Mouse (Mus musculus): Measurements from ENCODE around the gene Lrfn2. TPM values are rescaled to one million over a fixed set of nuclear protein-coding genes. Genes with fewer than 3 reads are reported as not detected.

The Lrfn2 gene
- polyA plus RNA-seq, 1 experiment = 11.8 TPM

DNA sequence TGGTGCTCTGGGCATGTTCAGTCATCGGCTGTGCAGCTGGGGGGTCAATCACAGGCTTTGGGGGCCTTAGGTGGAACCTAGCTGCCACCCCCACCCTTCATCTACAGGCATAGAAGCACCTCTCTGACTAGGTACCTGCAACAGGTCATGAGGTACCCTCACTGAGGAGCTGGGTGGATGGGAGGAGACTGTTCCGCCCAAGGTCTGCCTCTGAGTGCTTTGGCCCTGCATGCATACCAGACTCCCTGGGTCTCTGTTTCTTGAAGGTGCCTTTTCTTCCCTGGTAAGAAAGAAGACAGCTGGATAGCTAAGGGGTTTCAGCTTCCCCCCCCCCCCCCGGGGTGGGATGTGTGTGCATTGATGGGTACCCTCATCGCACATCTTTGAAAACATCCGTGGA lies 98.7 kb downstream of the Lrfn2 start:
- no peak for DNase-seq (ENCODE audit: extremely low spot score in 1 of 2, low spot score in 1 of 2)

DNA sequence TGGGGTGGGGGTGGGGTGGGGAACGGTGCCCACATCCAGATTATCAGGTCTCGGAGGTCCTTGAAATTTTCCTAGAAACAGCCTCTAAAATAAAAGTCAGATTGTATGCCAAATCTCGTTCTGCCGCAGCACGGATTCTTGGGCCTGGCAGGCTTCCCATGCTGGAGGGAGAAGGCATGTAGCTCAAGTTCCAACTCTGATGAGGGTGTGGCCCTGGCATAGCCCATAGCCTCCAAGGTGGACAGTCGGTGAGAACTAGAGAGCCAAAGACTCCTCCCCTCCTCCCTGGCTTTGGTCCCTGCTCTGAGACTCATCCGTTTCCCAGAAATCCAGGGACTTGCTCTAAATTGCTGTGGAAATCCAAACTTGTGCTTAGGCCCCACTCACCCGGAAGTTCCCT lies 99.6 kb downstream of the Lrfn2 start:
- DNase-seq (ENCODE audit: extremely low spot score in 1 of 2, low spot score in 1 of 2) = no peak

- no peak for DNase-seq (ENCODE audit: extremely low spot score in 1 of 2, low spot score in 1 of 2)
Observed at GRCm38 (mm10) chr17:49033276-49033675, 101.1 kb downstream of the Lrfn2 start.

DNA sequence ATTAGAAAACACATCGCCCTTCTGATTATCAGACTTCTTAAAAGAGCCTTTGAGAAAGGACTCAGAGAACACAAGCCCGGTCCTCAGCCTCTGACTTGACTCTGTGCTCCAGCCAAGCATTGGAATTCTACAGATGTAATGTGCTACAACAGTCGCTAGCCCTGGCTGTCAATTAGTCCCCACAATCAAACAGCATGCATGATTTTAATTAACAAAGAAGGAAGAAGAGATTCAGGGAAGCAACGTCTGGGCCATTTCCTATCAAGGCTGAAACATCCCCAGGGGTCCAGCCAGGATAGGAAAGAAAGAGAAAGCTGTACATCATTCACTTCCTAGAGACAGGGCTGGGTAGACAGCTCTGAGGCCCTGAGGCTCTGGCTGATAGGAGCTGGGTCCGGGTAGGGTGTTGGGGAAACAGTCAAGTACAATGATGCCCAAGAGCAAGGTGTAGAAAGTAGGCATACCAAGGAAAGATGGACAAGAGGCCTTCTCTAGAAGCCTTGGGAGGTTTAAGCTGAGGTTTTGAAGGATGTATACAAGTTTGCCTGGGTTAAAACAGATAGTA lies 101.6 kb downstream of the Lrfn2 start:
- DNase-seq (ENCODE audit: extremely low spot score in 1 of 2, low spot score in 1 of 2) = no peak

DNA sequence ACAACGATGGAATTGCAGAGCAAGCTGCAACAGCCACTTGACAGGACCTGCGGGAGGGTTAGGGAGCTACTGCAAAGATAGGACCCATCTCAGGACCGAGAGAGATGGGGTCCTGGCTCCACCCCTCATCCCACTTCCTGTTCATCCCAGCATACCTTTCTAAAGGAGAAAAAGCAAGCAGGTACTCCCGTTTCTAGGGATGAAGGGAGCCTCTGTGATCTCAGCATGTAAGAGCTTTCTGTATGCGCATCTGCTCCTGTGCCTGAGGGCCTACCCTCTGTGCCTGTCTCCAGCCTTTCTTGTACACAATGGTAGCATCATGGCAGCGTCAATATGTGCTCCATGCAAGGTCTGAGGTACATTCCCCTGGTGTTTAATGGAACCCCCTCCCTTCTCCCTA lies 102.9 kb downstream of the Lrfn2 start:
- no peak for DNase-seq (ENCODE audit: extremely low spot score in 1 of 2, low spot score in 1 of 2)

GRCm38 (mm10) chr17:49037163-49037950 lies 105.2 kb downstream of the Lrfn2 start:
- no peak for DNase-seq (ENCODE audit: extremely low spot score in 1 of 2, low spot score in 1 of 2)

- no peak for DNase-seq (ENCODE audit: extremely low spot score in 1 of 2, low spot score in 1 of 2)
Observed at GRCm38 (mm10) chr17:49043806-49044640, 111.8 kb downstream of the Lrfn2 start.

DNA sequence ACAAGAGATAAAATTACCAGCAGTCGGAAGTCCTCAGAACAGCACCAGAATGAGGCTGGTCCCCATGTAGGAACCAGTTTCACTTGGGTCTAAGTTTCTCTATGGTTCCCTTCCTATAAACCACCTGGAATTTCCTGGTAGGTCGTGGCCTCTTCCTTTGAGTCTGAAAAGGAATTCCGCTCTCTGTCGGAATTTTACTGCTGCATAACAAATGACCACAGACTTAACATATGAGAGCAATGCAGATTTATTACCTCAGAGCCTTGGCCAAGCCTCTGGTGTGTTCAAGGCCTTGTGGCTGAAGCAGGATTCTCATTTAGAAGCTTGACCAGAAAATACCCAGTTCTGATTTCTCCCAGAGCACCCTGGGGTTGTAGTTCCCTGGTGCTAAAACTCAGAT lies 115.7 kb downstream of the Lrfn2 start:
- DNase-seq (ENCODE audit: extremely low spot score in 1 of 2, low spot score in 1 of 2) = no peak

- no peak for DNase-seq (ENCODE audit: extremely low spot score in 1 of 2, low spot score in 1 of 2)
Observed at GRCm38 (mm10) chr17:49051231-49051630, 119.1 kb downstream of the Lrfn2 start.

GRCm38 (mm10) chr17:49061141-49061540 lies 129.0 kb downstream of the Lrfn2 start:
- DNase-seq (ENCODE audit: extremely low spot score in 1 of 2, low spot score in 1 of 2) = no peak

- DNase-seq (ENCODE audit: extremely low spot score in 1 of 2, low spot score in 1 of 2) = peak in 1 of 2 experiments; percentile 19
Observed at GRCm38 (mm10) chr17:49063789-49064188, 131.6 kb downstream of the Lrfn2 start.

- peak; percentile 42 to 56 for DNase-seq (ENCODE audit: extremely low spot score in 1 of 2, low spot score in 1 of 2)
Observed at GRCm38 (mm10) chr17:49064526-49064925, 132.3 kb downstream of the Lrfn2 start.

- no peak for DNase-seq (ENCODE audit: extremely low spot score in 1 of 2, low spot score in 1 of 2)
Observed at GRCm38 (mm10) chr17:49065050-49065449, 132.9 kb downstream of the Lrfn2 start.

GRCm38 (mm10) chr17:49066748-49067147 lies 134.6 kb downstream of the Lrfn2 start:
- no peak for DNase-seq (ENCODE audit: extremely low spot score in 1 of 2, low spot score in 1 of 2)

GRCm38 (mm10) chr17:49078168-49078567 lies 146.0 kb downstream of the Lrfn2 start:
- DNase-seq (ENCODE audit: extremely low spot score in 1 of 2, low spot score in 1 of 2) = no peak

DNA sequence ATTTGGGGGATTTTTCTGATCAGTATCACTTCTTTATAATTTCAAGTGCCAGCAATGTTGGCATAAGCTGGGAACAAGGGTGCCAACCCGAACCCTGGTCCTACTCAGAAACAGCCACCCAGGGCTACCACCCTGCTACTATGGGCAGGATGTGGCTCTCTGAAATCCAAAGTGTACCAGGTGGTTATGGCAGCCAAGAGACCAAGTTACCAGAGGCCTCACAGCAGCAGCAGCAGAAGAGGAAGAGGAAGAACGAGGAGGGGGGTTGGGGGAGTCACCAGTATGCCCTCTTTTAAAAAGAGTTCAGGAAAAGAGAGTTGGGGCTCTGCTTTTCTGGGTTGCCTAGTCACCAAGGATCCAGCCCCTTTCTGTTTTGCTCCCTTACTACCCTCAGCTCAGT lies 147.5 kb downstream of the Lrfn2 start:
- no peak for DNase-seq (ENCODE audit: extremely low spot score in 1 of 2, low spot score in 1 of 2)

GRCm38 (mm10) chr17:49083594-49084380 lies 151.6 kb downstream of the Lrfn2 start:
- peak; percentile 90 to 93 for DNase-seq (ENCODE audit: extremely low spot score in 1 of 2, low spot score in 1 of 2)

DNA sequence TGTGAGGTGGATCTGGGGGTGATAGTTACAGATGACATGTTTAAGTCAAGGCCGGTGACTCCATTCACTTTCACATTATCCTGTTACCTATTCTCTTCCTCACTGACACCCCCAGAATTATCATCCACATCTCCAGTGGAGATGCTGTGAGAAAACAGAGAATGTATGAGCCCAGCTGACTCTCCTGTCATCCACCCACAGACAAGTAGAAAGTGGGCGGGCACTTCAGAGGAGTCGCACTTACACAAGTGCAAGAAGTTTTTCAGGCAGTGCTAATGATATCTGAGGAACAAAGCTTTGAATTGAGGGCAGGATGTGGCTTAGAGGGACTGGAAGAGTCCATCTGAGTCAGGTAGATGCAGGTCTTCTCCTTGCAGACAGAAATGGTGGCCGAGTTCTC lies 152.9 kb downstream of the Lrfn2 start:
- peak; percentile 76 to 84 for DNase-seq (ENCODE audit: extremely low spot score in 1 of 2, low spot score in 1 of 2)

DNA sequence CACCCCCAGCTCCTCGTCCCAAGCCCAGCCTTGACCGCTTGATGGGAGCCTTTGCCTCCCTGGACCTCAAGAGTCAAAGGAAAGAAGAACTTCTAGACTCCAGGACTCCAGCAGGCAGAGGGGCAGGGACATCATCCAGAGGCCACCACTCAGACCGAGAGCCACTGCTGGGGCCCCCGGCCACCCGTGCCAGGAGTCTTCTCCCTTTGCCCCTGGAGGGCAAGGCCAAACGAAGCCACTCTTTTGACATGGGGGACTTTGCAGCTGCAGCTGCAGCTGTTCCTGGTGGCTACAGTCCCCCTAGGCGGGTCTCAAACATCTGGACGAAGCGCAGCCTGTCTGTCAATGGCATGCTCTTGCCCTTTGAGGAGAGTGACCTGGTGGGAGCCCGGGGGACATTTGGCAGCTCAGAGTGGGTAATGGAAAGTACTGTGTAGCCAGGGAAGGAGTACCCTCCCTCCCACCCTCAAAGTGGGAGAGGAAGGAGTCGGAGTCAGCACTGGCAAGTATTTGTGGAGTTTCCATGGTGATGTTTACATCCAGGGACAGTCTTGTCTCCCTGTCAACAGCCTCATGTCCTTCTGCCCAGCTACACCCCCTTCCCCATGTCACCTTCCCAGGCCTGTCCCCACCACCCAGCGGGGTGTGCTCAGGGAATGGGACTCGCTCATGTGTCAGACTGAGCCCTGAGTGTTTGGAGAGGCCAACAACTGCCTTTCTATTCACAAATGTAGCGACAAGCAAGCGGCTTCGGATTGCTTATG lies 164.8 kb downstream of the Lrfn2 start:
- no peak for DNase-seq (ENCODE audit: extremely low spot score in 1 of 2, low spot score in 1 of 2)

GRCm38 (mm10) chr17:49111399-49111798 lies 179.2 kb downstream of the Lrfn2 start:
- DNase-seq (ENCODE audit: extremely low spot score in 1 of 2, low spot score in 1 of 2) = no peak

Measured in frontal cortex, adult 2 months (tissue).